Mouse (Mus musculus): ENCODE results near the gene Gm49355. TPM values are rescaled to one million over a fixed set of nuclear protein-coding genes. Genes with fewer than 3 reads are reported as not detected.

Gene Gm49355
- total RNA-seq (2023): not detected

DNA sequence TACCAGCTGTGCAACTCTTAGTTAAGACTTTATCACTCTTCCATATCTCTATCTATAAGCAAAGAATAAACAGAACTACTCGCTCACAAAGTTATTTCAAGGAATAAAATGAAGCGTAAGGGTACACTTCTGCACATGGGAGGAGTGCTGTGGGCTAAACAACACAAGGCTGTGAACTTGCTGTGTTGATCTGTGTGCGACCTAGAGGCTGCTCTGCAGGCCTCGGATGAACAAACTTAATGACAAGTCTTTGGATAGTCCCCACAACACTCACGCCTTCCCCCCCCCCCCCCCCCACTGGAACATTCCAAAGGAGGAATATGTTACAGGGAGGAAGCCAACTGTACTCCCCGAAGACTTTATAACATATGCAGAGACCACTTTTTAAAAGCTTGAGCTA lies at the start of gene Gm49355:
TSS of gene Gm49355 (plus strand) at position 336 of the 400 bp plus-strand sequence.

GRCm38 (mm10) chr14:12284141-12284912 lies 551 bp downstream of the Gm49355 start, which contains the start of gene 3830406C13Rik:
3830406C13Rik (plus strand) TSS chr14:12284173.

GRCm38 (mm10) chr14:12348089-12348488 lies 64.3 kb downstream of the Gm49355 start, which contains the start of gene Fezf2:
Fezf2 (minus strand) TSS chr14:12348189.

Other genes with a start within 250 kb of the Gm49355 start
- 10 to 100 TPM; 13.0 to 16.0 TPM for gene 3830406C13Rik, start 197 bp downstream of the Gm49355 start, total RNA-seq (2023)
- gene Fezf2, start 64.2 kb downstream of the Gm49355 start, total RNA-seq (2023): not detected

All from neutrophil, adult 83 days (primary cell).